Mouse (Mus musculus) cerebellum, adult 2 months (tissue): ENCODE measurements around the gene Cd28.

ENCODE experiments used
- CTCF ChIP-seq: fragments of 200-500 bp; IDR thresholded peaks from 2 replicates; pipeline ENCODE4 v1.5.1; 2011; ENCODE audit warnings: low read depth, mild to moderate bottlenecking, control low read depth, low read length, moderate library complexity, borderline replicate concordance; ENCODE audit not compliant: insufficient read depth
- POLR2A ChIP-seq: fragments of 200-500 bp; IDR thresholded peaks from 2 replicates; pipeline ENCODE4 v1.6.1; 2011; ENCODE audit warnings: low read length, control low read depth, borderline replicate concordance; ENCODE audit not compliant: insufficient read depth

DNA sequence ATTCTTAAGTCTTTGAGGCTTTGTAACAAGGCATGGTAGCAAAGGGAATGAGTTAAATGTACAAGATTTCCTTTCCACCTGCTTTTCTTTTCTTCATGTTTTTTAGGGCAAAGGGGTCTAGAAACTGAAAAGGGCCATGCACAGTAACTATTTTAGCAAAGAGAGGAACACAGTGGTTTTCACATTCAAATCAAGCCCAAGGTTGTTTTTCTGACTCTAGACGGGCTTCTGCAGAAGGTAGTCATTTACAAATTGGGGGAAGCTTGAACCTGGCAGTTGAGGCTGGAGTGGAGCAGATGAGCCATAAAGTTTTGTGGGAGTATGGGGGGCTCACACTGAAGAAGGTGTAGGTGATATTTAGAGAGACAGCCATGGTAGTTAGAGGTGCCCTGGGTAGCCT lies 88.6 kb downstream of the Cd28 start:
- no peak for TF ChIP-seq CTCF
- TF ChIP-seq POLR2A, result no peak
